Mouse (Mus musculus) ES-Bruce4 (cell line): Measurements from ENCODE around the gene Gnpat. TPM values are rescaled to one million over a fixed set of nuclear protein-coding genes. Genes with fewer than 3 reads are reported as not detected.
A peak's percentile ranks its signal among the peaks of the same experiment; 100 is the strongest.

ENCODE experiments used
- H3K27ac ChIP-seq: 2 replicates; pipeline ENCODE4 v1.5.1; 2012; ENCODE audit warnings: low read length, inconsistent platforms; ENCODE audit not compliant: insufficient read depth
- H3K27me3 ChIP-seq: 2 replicates; pipeline ENCODE4 v1.6.1; 2012; ENCODE audit warnings: mild to moderate bottlenecking, low read length, inconsistent platforms; ENCODE audit not compliant: control insufficient read depth, poor library complexity, insufficient read depth, severe bottlenecking
- H3K36me3 ChIP-seq: 2 replicates; pipeline ENCODE4 v1.6.1; 2012; ENCODE audit warnings: inconsistent platforms, mild to moderate bottlenecking, low read length, moderate library complexity; ENCODE audit not compliant: control insufficient read depth, poor library complexity, insufficient read depth, severe bottlenecking
- H3K4me1 ChIP-seq: one replicate; pipeline ENCODE4 v1.8.1; 2011; ENCODE audit warnings: low read length; ENCODE audit not compliant: control insufficient read depth, insufficient read depth
- H3K4me3 ChIP-seq: 2 replicates; pipeline ENCODE4 v1.5.1; 2011; ENCODE audit warnings: low read depth, mild to moderate bottlenecking, low read length
- H3K9ac ChIP-seq: 2 replicates; pipeline ENCODE4 v1.6.1; 2012; ENCODE audit warnings: low read depth, mild to moderate bottlenecking, inconsistent platforms; ENCODE audit not compliant: poor library complexity, severe bottlenecking
- H3K9me3 ChIP-seq: replicated peaks from 2 replicates; pipeline ENCODE4 v1.6.1; 2012; ENCODE audit warnings: mild to moderate bottlenecking, low read length, inconsistent platforms; ENCODE audit not compliant: control insufficient read depth, poor library complexity, insufficient read depth, severe bottlenecking
- CTCF ChIP-seq: IDR thresholded peaks from one replicate; pipeline ENCODE4 v1.8.1; 2011; ENCODE audit warnings: low read depth, low read length
- EP300 ChIP-seq: IDR thresholded peaks from 2 replicates; pipeline ENCODE4 v1.6.1; 2011; ENCODE audit warnings: low read depth, low read length; ENCODE audit not compliant: insufficient read depth
- POLR2A ChIP-seq: IDR thresholded peaks from one replicate; pipeline ENCODE4 v1.8.1; 2011; ENCODE audit warnings: low read length; ENCODE audit not compliant: insufficient read depth
- polyA plus RNA-seq: library from polyadenylated mRNA; stranded (reverse); fragments of >200 nt; gene quantifications from 2 replicates; pipeline ENCODE4 v1.2.4, GENCODE M21; 2011; ENCODE audit warnings: low read depth; ENCODE audit not compliant: missing spikeins, insufficient read depth, insufficient read length

The Gnpat gene
- polyA plus RNA-seq: 96.0 and 113 TPM in 2 replicates

DNA sequence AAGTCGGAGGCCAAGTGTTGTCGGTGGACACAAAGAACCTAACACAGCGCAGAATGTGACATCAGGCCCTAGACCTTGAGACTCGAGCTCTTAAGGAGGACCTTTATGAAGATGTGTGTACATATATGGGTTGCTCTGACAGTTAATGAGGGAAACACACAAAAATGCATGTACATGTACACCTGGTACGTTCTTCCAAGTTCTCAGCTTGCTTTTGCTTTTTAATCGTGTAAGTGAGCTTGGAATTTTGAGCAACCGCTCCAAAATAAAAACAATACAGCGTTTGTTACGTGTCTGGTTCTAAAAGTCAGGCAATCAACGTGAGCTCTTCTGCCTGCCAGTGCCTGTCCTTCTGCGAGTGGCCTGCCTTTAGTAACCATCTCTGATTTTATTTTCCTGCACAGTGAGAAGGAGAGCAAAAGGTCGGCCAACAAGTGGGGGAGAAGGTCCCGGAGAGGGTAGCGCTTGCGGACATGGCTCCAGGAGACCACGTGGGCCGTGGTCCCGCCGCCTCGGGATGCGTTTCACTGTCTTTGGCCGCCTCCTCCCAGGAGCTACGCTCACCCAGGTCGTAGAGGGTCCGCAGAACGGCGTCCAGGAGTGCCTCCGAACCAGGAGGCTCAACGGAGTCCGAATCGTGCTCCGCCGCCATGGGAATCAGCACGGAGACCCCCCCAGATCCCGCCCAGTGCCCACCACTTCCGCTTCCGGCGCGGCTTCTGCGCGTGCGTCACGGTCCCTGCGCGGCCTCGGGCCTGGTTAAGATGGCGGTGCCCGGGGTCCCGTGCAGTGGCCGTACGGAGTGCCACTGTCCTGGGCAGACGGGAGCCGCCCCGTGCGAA, at the start of gene Gnpat, which contains the start of gene 2810004N23Rik:
Gene Gnpat (plus strand): TSS at position 713 of the 842 bp plus-strand sequence.
Gene 2810004N23Rik (minus strand): TSS at position 800 of the 842 bp plus-strand sequence.
- H3K36me3 ChIP-seq: peaks cover 35% of the 10 kb centered on the region

GRCm38 (mm10) chr8:124813326-124813725, 49.5 kb upstream of the Gnpat start:
- no peaks in the 10 kb centered on the region for H3K4me1 ChIP-seq
- no peaks in the 10 kb centered on the region for H3K27me3 ChIP-seq
- TF ChIP-seq POLR2A (no peak), EP300 (no peak), CTCF (no peak)
- no peak overlapping the region for H3K4me3 ChIP-seq
- peaks cover 11% of the 10 kb centered on the region for H3K9me3 ChIP-seq
- H3K36me3 ChIP-seq: no peaks in the 10 kb centered on the region
- H3K27ac ChIP-seq: no peak overlapping the region
- H3K9ac ChIP-seq: no peak overlapping the region

More for the DNA sequence above, at the start of gene Gnpat, which contains the start of gene 2810004N23Rik:
- H3K9me3 ChIP-seq: no peaks in the 10 kb centered on the region
- peak within 1 kb of the TSS; percentile 96 for H3K4me3 ChIP-seq
- peak within 1 kb of the TSS; percentile 92 for H3K9ac ChIP-seq
- TF ChIP-seq EP300 (0 out of 2 replicates have a peak, but pooled peaks have one; percentile 20), CTCF (no peak)
- peak within 1 kb of the TSS; percentile 8 for H3K27ac ChIP-seq
- H3K4me1 ChIP-seq: peaks cover 1% of the 10 kb centered on the region
- H3K27me3 ChIP-seq: no peaks in the 10 kb centered on the region

GRCm38 (mm10) chr8:124815870-124816269, 47.0 kb upstream of the Gnpat start:
- no peak overlapping the region for H3K9ac ChIP-seq
- no peaks in the 10 kb centered on the region for H3K4me1 ChIP-seq
- H3K4me3 ChIP-seq: no peak overlapping the region
- H3K9me3 ChIP-seq: peaks cover 11% of the 10 kb centered on the region
- no peaks in the 10 kb centered on the region for H3K36me3 ChIP-seq
- no peak overlapping the region for H3K27ac ChIP-seq
- no peaks in the 10 kb centered on the region for H3K27me3 ChIP-seq
- TF ChIP-seq EP300: no peak
- no peak for TF ChIP-seq CTCF
- TF ChIP-seq POLR2A: no peak

DNA sequence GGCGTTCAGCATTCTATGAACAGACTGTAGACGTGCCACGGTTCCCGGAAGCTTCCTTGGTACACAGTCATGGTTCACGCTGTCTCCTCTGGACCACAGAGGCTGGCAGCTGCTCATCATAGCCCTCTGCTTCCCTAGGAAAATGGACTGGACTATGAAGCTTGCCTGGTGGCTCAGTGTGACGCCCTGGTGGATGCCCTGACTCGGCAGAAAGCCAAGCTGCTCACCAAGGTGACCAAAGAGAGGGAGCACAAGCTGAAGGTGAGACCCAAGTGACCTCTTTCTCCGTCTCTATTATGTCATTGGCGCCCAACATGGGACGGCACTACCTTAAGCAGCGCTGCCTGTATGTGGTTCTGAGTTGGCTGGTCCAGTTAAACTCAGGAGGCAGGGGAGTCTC, 46.0 kb upstream of the Gnpat start:
- no peak overlapping the region for H3K9ac ChIP-seq
- H3K9me3 ChIP-seq: peaks cover 11% of the 10 kb centered on the region
- H3K27ac ChIP-seq: no peak overlapping the region
- TF ChIP-seq CTCF: no peak
- TF ChIP-seq POLR2A: no peak
- no peak for TF ChIP-seq EP300
- no peak overlapping the region for H3K4me3 ChIP-seq
- H3K27me3 ChIP-seq: no peaks in the 10 kb centered on the region
- no peaks in the 10 kb centered on the region for H3K36me3 ChIP-seq
- H3K4me1 ChIP-seq: no peaks in the 10 kb centered on the region

- Histone ChIP-seq H3K27ac (no peak overlapping the region), H3K36me3 (no peaks in the 10 kb centered on the region), H3K9ac (no peak overlapping the region), H3K4me3 (no peak overlapping the region), H3K9me3 (peaks cover 11% of the 10 kb centered on the region), H3K27me3 (no peaks in the 10 kb centered on the region), H3K4me1 (no peaks in the 10 kb centered on the region)
- TF ChIP-seq POLR2A (no peak), CTCF (no peak), EP300 (no peak)
Measured at GRCm38 (mm10) chr8:124817361-124817760, 45.5 kb upstream of the Gnpat start.

DNA sequence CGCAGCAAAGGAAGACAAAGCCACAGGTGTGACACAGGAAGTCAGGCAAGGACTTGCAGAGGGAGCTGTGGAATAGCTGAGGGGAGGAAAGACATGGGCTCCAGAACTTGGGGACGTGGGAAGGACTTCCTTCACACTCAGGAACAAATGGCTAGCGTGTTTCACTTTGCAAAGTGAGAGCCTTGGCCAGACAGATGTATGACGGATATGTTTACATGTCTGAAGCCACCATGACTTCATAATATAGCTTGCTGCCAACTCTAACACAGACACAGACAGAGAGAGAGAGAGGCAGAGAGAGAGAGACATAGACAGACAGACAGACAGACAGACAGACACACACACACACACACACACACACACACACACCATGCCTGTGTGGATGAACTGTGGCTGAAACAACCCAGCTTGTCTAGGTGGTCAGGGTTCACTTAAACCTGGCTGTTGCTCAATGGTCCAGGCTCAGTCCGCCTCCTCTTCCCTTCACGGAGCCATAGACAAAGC, 43.2 kb upstream of the Gnpat start:
- no peak for TF ChIP-seq POLR2A
- no peak for TF ChIP-seq CTCF
- no peak for TF ChIP-seq EP300
- no peaks in the 10 kb centered on the region for H3K4me1 ChIP-seq
- no peak overlapping the region for H3K27ac ChIP-seq
- H3K36me3 ChIP-seq: no peaks in the 10 kb centered on the region
- H3K4me3 ChIP-seq: no peak overlapping the region
- peaks cover 11% of the 10 kb centered on the region for H3K9me3 ChIP-seq
- H3K9ac ChIP-seq: no peak overlapping the region
- H3K27me3 ChIP-seq: no peaks in the 10 kb centered on the region
